Mouse (Mus musculus) limb, embryonic 13.5 days (tissue): ENCODE results near the gene Fxyd5. TPM values are rescaled to one million over a fixed set of nuclear protein-coding genes. Genes with fewer than 3 reads are reported as not detected.

Experiments used
- ATAC-seq: fragments of 200-750 bp; cut with Nextera tagmentation; 2 replicates; pipeline ENCODE4 v1.8.0; 2017; ENCODE audit warnings: low read depth, moderate number of reproducible peaks, moderate TSS enrichment; ENCODE audit not compliant: low FRiP score
- H3K27ac ChIP-seq: fragments of 300-500 bp; sonication (generic); 2 replicates; pipeline ENCODE4 v1.5.1; 2015; ENCODE audit warnings: inconsistent platforms, mild to moderate bottlenecking, moderate library complexity
- H3K27me3 ChIP-seq: fragments of 300-500 bp; sonication (generic); 2 replicates; pipeline ENCODE4 v1.6.1; 2015; ENCODE audit warnings: mild to moderate bottlenecking, inconsistent platforms
- H3K36me3 ChIP-seq: fragments of 300-500 bp; sonication (generic); 2 replicates; pipeline ENCODE4 v1.6.1; 2015; ENCODE audit warnings: inconsistent platforms, mild to moderate bottlenecking, moderate library complexity
- H3K4me1 ChIP-seq: fragments of 300-500 bp; sonication (generic); 2 replicates; pipeline ENCODE4 v1.6.1; 2015; ENCODE audit warnings: inconsistent platforms
- H3K4me2 ChIP-seq: fragments of 300-500 bp; sonication (generic); replicated peaks from 2 replicates; pipeline ENCODE4 v1.6.1; 2015; ENCODE audit warnings: inconsistent platforms, mild to moderate bottlenecking, moderate library complexity
- H3K4me3 ChIP-seq: fragments of 300-500 bp; sonication (generic); 2 replicates; pipeline ENCODE4 v1.5.1; 2015; ENCODE audit warnings: moderate library complexity, mild to moderate bottlenecking, inconsistent platforms
- H3K9ac ChIP-seq: fragments of 300-500 bp; sonication (generic); 2 replicates; pipeline ENCODE4 v1.6.1; 2015; ENCODE audit warnings: mild to moderate bottlenecking, inconsistent platforms
- H3K9me3 ChIP-seq: fragments of 300-500 bp; sonication (generic); 2 replicates; pipeline ENCODE4 v1.6.1; 2016; ENCODE audit warnings: inconsistent platforms
- WGBS: fragments of 180-500 bp; shearing (Covaris S2); methylation state at CpG from one replicate; pipeline ENCODE4 v1.1.7; 2015; 5-methylcytosine and 5-hydroxymethylcytosine counted together
- polyA plus RNA-seq: library from polyadenylated mRNA; unstranded; fragments of >200 nt; fragmentation: Nextera tagmentation; extraction: Ambion mirVana; gene quantifications from 2 replicates; pipeline ENCODE4 v1.2.1, GENCODE M21; 2015

Gene Fxyd5
- polyA plus RNA-seq, 1 experiment from 2014 or later, result 17.1 TPM

GRCm38 (mm10) chr7:31052251-31052635 lies 10.0 kb upstream of the Fxyd5 start:
- Histone ChIP-seq H3K27me3 (peaks cover 76% of the 10 kb centered on the region), H3K27ac (no peak overlapping the region), H3K4me1 (peaks cover 65% of the 10 kb centered on the region), H3K9ac (no peak overlapping the region), H3K9me3 (no peaks in the 10 kb centered on the region), H3K4me2 (peak overlapping the region; percentile 60), H3K36me3 (no peaks in the 10 kb centered on the region), H3K4me3 (peak overlapping the region; percentile 35)
- 3% methylated on average over 22 of the region's 22 CpGs for WGBS
- ATAC-seq, result no peak

- peak within 1 kb of the TSS; percentile 35 for H3K4me3 ChIP-seq
- H3K9ac ChIP-seq, result peak within 1 kb of the TSS; percentile 48; the same call in 1 of the 2 replicates
- H3K27me3 ChIP-seq, result peaks cover 83% of the 10 kb centered on the region
- H3K36me3 ChIP-seq, result no peaks in the 10 kb centered on the region
- H3K9me3 ChIP-seq, result no peaks in the 10 kb centered on the region
- ATAC-seq, result no peak
- H3K4me2 ChIP-seq, result peak within 1 kb of the TSS; percentile 60
- WGBS, result 2% methylated on average over 26 of the region's 28 CpGs
- H3K27ac ChIP-seq, result no peak within 1 kb of the TSS
- peaks cover 65% of the 10 kb centered on the region for H3K4me1 ChIP-seq
Observed at GRCm38 (mm10) chr7:31051321-31052021, 9.2 kb upstream of the Fxyd5 start, which contains the start of gene Fxyd7. Gene Fxyd7, minus strand, starts transcription at chr7:31051467.

GRCm38 (mm10) chr7:31050921-31051320 lies 8.6 kb upstream of the Fxyd5 start:
- Histone ChIP-seq H3K27me3 (peaks cover 83% of the 10 kb centered on the region), H3K9me3 (no peaks in the 10 kb centered on the region), H3K27ac (no peak overlapping the region), H3K36me3 (no peaks in the 10 kb centered on the region), H3K4me1 (peaks cover 65% of the 10 kb centered on the region), H3K4me2 (peak overlapping the region; percentile 60), H3K4me3 (peak overlapping the region; percentile 35), H3K9ac (peak overlapping the region; percentile 48; the same call in 1 of the 2 replicates)
- 2% methylated on average over 9 of the region's 9 CpGs for WGBS
- no peak for ATAC-seq

GRCm38 (mm10) chr7:31050487-31050886 lies 8.2 kb upstream of the Fxyd5 start:
- H3K9ac ChIP-seq, result peak overlapping the region; percentile 25; the same call in 1 of the 2 replicates
- peaks cover 86% of the 10 kb centered on the region for H3K27me3 ChIP-seq
- H3K4me2 ChIP-seq, result peak overlapping the region; percentile 60
- H3K9me3 ChIP-seq, result no peaks in the 10 kb centered on the region
- no peak for ATAC-seq
- no peak overlapping the region for H3K27ac ChIP-seq
- H3K36me3 ChIP-seq, result no peaks in the 10 kb centered on the region
- peak overlapping the region; percentile 35 for H3K4me3 ChIP-seq
- peaks cover 64% of the 10 kb centered on the region for H3K4me1 ChIP-seq
- WGBS, result 6% methylated on average over 6 of the region's 6 CpGs

- Histone ChIP-seq H3K27ac (no peak overlapping the region), H3K9me3 (no peaks in the 10 kb centered on the region), H3K27me3 (peaks cover 91% of the 10 kb centered on the region), H3K4me1 (peaks cover 57% of the 10 kb centered on the region), H3K9ac (peak overlapping the region; percentile 25; the same call in 1 of the 2 replicates), H3K4me2 (peak overlapping the region; percentile 60), H3K36me3 (no peaks in the 10 kb centered on the region), H3K4me3 (peak overlapping the region; percentile 35)
- 2% methylated on average over 13 of the region's 15 CpGs for WGBS
- ATAC-seq, result no peak
Observed at GRCm38 (mm10) chr7:31049846-31050281, 7.6 kb upstream of the Fxyd5 start.

GRCm38 (mm10) chr7:31049135-31049845 lies 7.0 kb upstream of the Fxyd5 start:
- WGBS, result 20% methylated on average over 5 of the region's 5 CpGs
- H3K4me2 ChIP-seq, result peak overlapping the region; percentile 60
- no peak overlapping the region for H3K9ac ChIP-seq
- H3K4me1 ChIP-seq, result peaks cover 52% of the 10 kb centered on the region
- H3K27me3 ChIP-seq, result peaks cover 91% of the 10 kb centered on the region
- H3K36me3 ChIP-seq, result no peaks in the 10 kb centered on the region
- ATAC-seq, result no peak
- H3K4me3 ChIP-seq, result peak overlapping the region; percentile 35
- H3K27ac ChIP-seq, result no peak overlapping the region
- H3K9me3 ChIP-seq, result no peaks in the 10 kb centered on the region

- Histone ChIP-seq H3K4me2 (peak overlapping the region; percentile 61), H3K27ac (no peak overlapping the region), H3K27me3 (peaks cover 70% of the 10 kb centered on the region), H3K9ac (peak overlapping the region; percentile 51), H3K4me3 (peak overlapping the region; percentile 31), H3K36me3 (no peaks in the 10 kb centered on the region), H3K9me3 (no peaks in the 10 kb centered on the region), H3K4me1 (peaks cover 14% of the 10 kb centered on the region)
- WGBS, result 3% methylated on average over 28 of the region's 28 CpGs
- ATAC-seq, result peak; percentile 34; the same call in 1 of the 2 replicates
Observed at GRCm38 (mm10) chr7:31041662-31042315, 492 bp downstream of the Fxyd5 start.

- H3K4me3 ChIP-seq, result no peak overlapping the region
- no peaks in the 10 kb centered on the region for H3K36me3 ChIP-seq
- 31% methylated on average over 8 of the region's 8 CpGs for WGBS
- H3K9ac ChIP-seq, result no peak overlapping the region
- no peak overlapping the region for H3K27ac ChIP-seq
- H3K4me2 ChIP-seq, result no peak overlapping the region; the same call in 1 of the 2 replicates
- no peak for ATAC-seq
- peaks cover 14% of the 10 kb centered on the region for H3K4me1 ChIP-seq
- H3K27me3 ChIP-seq, result peaks cover 67% of the 10 kb centered on the region
- no peaks in the 10 kb centered on the region for H3K9me3 ChIP-seq
Observed at GRCm38 (mm10) chr7:31041023-31041407, 1.3 kb downstream of the Fxyd5 start.

GRCm38 (mm10) chr7:31040281-31041022 lies 1.8 kb downstream of the Fxyd5 start:
- Histone ChIP-seq H3K36me3 (no peaks in the 10 kb centered on the region), H3K9ac (no peak overlapping the region), H3K4me3 (no peak overlapping the region), H3K4me1 (peaks cover 14% of the 10 kb centered on the region), H3K27me3 (peaks cover 63% of the 10 kb centered on the region), H3K4me2 (no peak overlapping the region), H3K27ac (no peak overlapping the region), H3K9me3 (no peaks in the 10 kb centered on the region)
- ATAC-seq, result no peak
- WGBS, result 73% methylated on average over 12 of the region's 12 CpGs

- peaks cover 49% of the 10 kb centered on the region for H3K27me3 ChIP-seq
- ATAC-seq, result no peak
- H3K36me3 ChIP-seq, result no peaks in the 10 kb centered on the region
- H3K4me2 ChIP-seq, result no peak overlapping the region
- H3K9me3 ChIP-seq, result no peaks in the 10 kb centered on the region
- H3K27ac ChIP-seq, result no peak overlapping the region
- no peak overlapping the region for H3K4me3 ChIP-seq
- 83% methylated on average over 4 of the region's 4 CpGs for WGBS
- H3K4me1 ChIP-seq, result peaks cover 14% of the 10 kb centered on the region
- H3K9ac ChIP-seq, result no peak overlapping the region
Observed at GRCm38 (mm10) chr7:31039011-31039410, 3.3 kb downstream of the Fxyd5 start.

GRCm38 (mm10) chr7:31037675-31038074 lies 4.6 kb downstream of the Fxyd5 start:
- H3K4me1 ChIP-seq, result peaks cover 14% of the 10 kb centered on the region
- no peak overlapping the region for H3K9ac ChIP-seq
- H3K36me3 ChIP-seq, result no peaks in the 10 kb centered on the region
- no peaks in the 10 kb centered on the region for H3K9me3 ChIP-seq
- no peak overlapping the region for H3K4me2 ChIP-seq
- no peak overlapping the region for H3K4me3 ChIP-seq
- H3K27me3 ChIP-seq, result peaks cover 35% of the 10 kb centered on the region
- no peak for ATAC-seq
- WGBS, result 72% methylated on average over 2 of the region's 2 CpGs
- H3K27ac ChIP-seq, result no peak overlapping the region
